Mouse (Mus musculus) neural tube, embryonic 11.5 days (tissue): ENCODE data around the gene Rapsn. TPM values are rescaled to one million over a fixed set of nuclear protein-coding genes. Genes with fewer than 3 reads are reported as not detected.
A peak's percentile ranks its signal among the peaks of the same experiment; 100 is the strongest.

Source experiments
- ATAC-seq: fragments of 200-750 bp; cut with Nextera tagmentation; 2 replicates; pipeline ENCODE4 v1.8.0; 2017; ENCODE audit warnings: moderate number of reproducible peaks, mild to moderate bottlenecking, moderate TSS enrichment, moderate library complexity; ENCODE audit not compliant: insufficient read depth, low FRiP score, low TSS enrichment
- DNase-seq: peaks from one replicate; pipeline ENCODE4 v3.0.0-alpha.2; 2015; ENCODE audit warnings: low spot score
- H3K27ac ChIP-seq: fragments of 300-500 bp; sonication (generic); 2 replicates; pipeline ENCODE4 v1.5.1; 2014; ENCODE audit warnings: low read depth, mild to moderate bottlenecking, low read length
- H3K27me3 ChIP-seq: fragments of 300-500 bp; sonication (generic); 2 replicates; pipeline ENCODE4 v1.6.1; 2014; ENCODE audit warnings: mild to moderate bottlenecking, low read length, mixed read lengths; ENCODE audit not compliant: control insufficient read depth, insufficient read depth
- H3K36me3 ChIP-seq: fragments of 300-500 bp; sonication (generic); 2 replicates; pipeline ENCODE4 v1.6.1; 2014; ENCODE audit warnings: mild to moderate bottlenecking, low read length, moderate library complexity, mixed read lengths; ENCODE audit not compliant: control insufficient read depth, insufficient read depth
- H3K4me1 ChIP-seq: fragments of 300-500 bp; sonication (generic); 2 replicates; pipeline ENCODE4 v1.6.1; 2014; ENCODE audit warnings: low read length, mixed read lengths; ENCODE audit not compliant: control insufficient read depth, insufficient read depth
- H3K4me2 ChIP-seq: fragments of 300-500 bp; sonication (generic); 2 replicates; pipeline ENCODE4 v1.6.1; 2014; ENCODE audit warnings: low read depth, mild to moderate bottlenecking, moderate library complexity
- H3K4me3 ChIP-seq: fragments of 300-500 bp; sonication (generic); 2 replicates; pipeline ENCODE4 v1.5.1; 2014; ENCODE audit warnings: low read depth, low read length
- H3K9ac ChIP-seq: fragments of 300-500 bp; sonication (generic); 2 replicates; pipeline ENCODE4 v1.6.1; 2014; ENCODE audit warnings: mild to moderate bottlenecking, low read length
- H3K9me3 ChIP-seq: fragments of 300-500 bp; sonication (generic); 2 replicates; pipeline ENCODE4 v1.6.1; 2016; ENCODE audit warnings: low read length; ENCODE audit not compliant: control insufficient read depth
- WGBS: fragments of 180-500 bp; shearing (Covaris S2); extraction: QIAGEN DNeasy Blood & Tissue Kit; methylation state at CpG from one replicate; pipeline ENCODE4 v1.1.7; 2014; 5-methylcytosine and 5-hydroxymethylcytosine counted together
- polyA plus RNA-seq: library from polyadenylated mRNA; unstranded; fragments of >200 nt; fragmentation: Nextera tagmentation; extraction: Ambion mirVana; gene quantifications from 2 replicates; pipeline ENCODE4 v1.2.1, GENCODE M21; 2014

The Rapsn gene
- polyA plus RNA-seq, 1 experiment from 2014 or later = 3.7 TPM

DNA sequence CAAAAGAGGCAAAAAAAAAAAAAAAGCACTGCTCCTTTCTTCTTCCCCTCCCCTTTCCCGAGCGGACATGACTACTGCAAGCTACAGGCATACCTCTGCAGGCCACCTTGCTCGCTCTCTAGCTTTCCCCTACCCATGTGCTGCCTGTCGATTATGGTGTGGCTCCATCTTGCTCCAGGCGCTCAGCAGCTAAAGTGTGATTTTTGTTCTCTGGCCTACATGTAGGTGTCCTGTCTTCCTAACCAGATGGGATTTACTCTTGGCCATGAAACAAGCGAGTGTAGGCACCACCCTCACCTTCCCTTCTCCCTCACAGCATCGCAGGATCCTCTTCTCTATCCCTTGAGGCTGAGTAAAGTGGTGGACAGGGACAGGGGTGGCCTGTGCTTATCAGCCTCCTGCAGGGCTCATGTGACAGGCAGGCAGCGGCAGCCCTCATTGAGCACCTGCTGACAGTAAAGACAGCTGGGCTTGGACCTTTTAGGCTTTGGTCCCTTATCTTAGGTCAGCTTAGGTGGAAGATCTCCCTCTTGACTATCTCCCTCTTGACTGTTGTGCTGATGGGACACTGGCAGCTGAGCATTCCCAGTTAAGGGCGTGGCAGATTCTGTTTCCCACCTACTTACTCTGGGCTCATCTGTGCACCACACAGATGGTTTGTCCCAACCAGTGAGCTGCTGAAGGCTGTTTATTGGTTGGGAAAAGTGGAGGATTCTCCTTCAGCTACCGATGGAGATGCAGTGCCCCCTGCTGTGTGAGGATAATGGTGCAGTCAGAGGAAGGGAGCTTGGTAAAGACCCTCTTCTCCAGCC lies 25.3 kb downstream of the Rapsn start:
- no peak overlapping the region for H3K27ac ChIP-seq
- no peaks in the 10 kb centered on the region for H3K27me3 ChIP-seq
- H3K4me1 ChIP-seq = no peaks in the 10 kb centered on the region
- H3K9ac ChIP-seq = no peak overlapping the region
- no peaks in the 10 kb centered on the region for H3K9me3 ChIP-seq
- ATAC-seq (peak; percentile 40; the same call in 1 of the 2 replicates), DNase-seq (peak; percentile 70)
- no peak overlapping the region for H3K4me3 ChIP-seq
- H3K4me2 ChIP-seq = no peak overlapping the region
- 82% methylated on average over 10 of the region's 10 CpGs for WGBS
- H3K36me3 ChIP-seq = peaks cover 37% of the 10 kb centered on the region

DNA sequence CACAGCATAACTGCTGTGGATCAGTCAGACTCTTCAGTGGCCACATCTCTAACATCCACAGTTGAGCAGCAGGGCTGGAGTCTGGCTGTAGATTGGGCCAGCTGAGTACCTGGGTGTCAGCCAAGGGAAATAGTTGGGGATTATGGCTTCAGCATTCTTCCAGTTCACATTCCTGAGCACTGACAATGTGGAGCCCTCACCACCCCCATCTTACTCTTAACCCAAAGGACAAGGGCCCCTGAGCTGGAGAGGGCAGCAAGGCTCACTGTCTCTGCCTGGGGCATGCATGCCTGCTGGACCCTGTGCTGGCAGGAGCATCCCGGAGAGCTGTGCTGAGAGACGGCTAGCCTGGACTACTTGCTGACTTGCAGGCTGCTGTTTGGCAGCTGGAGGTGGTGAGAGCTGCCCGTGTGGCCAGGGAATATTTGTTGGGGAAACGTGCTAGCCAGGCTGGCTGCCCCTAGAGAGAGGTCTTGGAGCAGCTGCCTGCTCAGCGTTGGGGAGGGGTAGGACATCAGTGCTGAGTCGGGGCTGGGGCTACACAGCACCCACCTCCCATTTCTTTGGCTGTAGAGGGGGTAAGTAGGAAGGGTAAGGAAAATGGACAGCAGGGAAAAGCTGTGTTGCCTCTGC lies 26.5 kb downstream of the Rapsn start:
- no peak overlapping the region for H3K9ac ChIP-seq
- no peaks in the 10 kb centered on the region for H3K27me3 ChIP-seq
- no peak overlapping the region for H3K27ac ChIP-seq
- DNase-seq (no peak), ATAC-seq (no peak)
- H3K4me1 ChIP-seq = no peaks in the 10 kb centered on the region
- no peak overlapping the region for H3K4me2 ChIP-seq
- peaks cover 29% of the 10 kb centered on the region for H3K36me3 ChIP-seq
- H3K4me3 ChIP-seq = no peak overlapping the region
- WGBS = 86% methylated on average over 6 of the region's 6 CpGs
- H3K9me3 ChIP-seq = no peaks in the 10 kb centered on the region

DNA sequence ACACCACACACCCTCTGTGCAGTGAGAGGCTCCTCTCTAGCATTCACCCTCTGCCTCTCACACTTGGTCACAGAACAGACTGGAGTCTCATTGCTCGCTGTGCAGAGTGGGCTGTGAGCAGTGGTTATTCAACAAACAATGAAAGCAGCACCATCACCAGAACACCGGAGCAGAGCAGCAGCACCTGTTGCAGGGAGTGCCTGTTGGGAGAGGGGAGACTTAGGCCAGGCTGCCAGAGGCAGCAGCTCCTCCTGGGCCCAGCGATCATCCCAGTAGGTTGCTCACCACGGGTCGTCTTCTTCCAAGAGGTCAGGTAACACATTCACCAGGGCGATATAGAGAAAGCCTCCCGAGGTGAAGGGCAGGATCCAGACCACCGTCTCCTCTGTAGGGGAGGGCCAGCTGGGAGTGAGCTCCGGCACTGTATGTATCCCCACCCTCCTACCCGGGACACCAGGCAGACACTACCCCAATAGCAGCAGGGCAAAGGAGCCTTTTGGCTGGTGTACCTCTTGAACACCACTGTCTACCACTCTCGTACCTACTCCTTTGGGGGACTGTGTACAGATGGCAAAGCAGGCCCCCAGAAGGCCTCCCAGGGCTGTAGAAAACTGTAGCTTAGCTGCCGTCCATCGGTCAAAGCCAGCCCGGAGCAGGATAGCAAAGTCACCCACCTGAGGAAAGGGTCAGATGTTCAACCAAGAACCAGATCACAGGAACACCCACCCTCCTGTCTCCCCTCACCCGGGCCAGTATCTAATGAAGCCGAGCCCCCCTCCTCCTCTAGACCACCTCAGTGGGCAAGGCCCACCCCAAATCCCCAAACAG lies 27.6 kb downstream of the Rapsn start:
- ATAC-seq = no peak
- Histone ChIP-seq H3K36me3 (peaks cover 26% of the 10 kb centered on the region), H3K4me2 (no peak overlapping the region), H3K9me3 (no peaks in the 10 kb centered on the region), H3K4me3 (no peak overlapping the region), H3K9ac (no peak overlapping the region), H3K27me3 (no peaks in the 10 kb centered on the region), H3K27ac (no peak overlapping the region), H3K4me1 (no peaks in the 10 kb centered on the region)
- WGBS = 95% methylated on average over 16 of the region's 16 CpGs
- DNase-seq = no peak

DNA sequence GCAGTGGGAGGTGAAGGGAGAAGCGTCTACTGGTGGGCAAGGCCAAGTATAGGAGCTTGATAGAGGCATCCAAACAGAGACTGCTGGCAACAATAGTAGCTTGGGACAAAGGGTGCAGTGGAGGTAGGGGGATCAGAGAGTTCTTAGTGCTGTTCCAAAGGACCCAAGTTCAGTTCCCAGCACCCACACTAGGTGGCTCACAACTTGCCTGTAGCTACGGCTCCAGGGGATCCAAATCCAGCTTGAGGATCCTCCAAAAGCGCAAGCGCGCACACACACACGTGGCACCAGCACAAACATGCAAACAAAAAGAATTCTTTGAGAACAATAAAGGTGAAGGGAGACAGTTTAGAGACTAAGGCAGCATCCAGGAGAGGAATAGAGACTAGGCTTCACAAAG lies 28.8 kb downstream of the Rapsn start:
- ATAC-seq = no peak
- peaks cover 19% of the 10 kb centered on the region for H3K36me3 ChIP-seq
- no peak for DNase-seq
- H3K9ac ChIP-seq = no peak overlapping the region
- H3K9me3 ChIP-seq = no peaks in the 10 kb centered on the region
- H3K27me3 ChIP-seq = no peaks in the 10 kb centered on the region
- H3K4me1 ChIP-seq = peaks cover 6% of the 10 kb centered on the region
- H3K27ac ChIP-seq = no peak overlapping the region
- no peak overlapping the region for H3K4me2 ChIP-seq
- H3K4me3 ChIP-seq = no peak overlapping the region
- WGBS = 84% methylated on average over 6 of the region's 6 CpGs

DNA sequence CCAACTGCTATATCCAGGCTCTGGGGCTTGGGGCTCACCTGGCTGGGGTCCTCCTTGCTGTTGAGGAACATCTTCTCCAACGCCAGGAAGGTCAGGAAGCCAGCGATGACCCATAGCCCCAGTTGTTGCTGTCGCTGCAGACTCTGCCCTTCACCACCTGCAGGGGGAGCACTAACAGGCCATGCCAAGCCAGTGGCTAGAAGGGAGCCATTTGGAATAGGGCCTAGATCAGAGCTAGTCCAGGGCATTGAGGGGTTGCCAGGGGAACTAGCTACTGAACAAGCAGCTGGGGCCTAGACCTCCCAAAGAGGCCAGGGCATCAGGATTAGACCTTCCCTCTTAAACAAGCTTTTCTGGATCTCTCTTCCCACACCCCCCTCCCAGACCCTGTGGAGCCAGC lies 30.1 kb downstream of the Rapsn start:
- H3K4me2 ChIP-seq = no peak overlapping the region
- H3K9ac ChIP-seq = no peak overlapping the region
- H3K27ac ChIP-seq = no peak overlapping the region
- H3K4me1 ChIP-seq = peaks cover 9% of the 10 kb centered on the region
- H3K36me3 ChIP-seq = peaks cover 19% of the 10 kb centered on the region
- 57% methylated on average over 3 of the region's 3 CpGs for WGBS
- no peak for DNase-seq
- no peaks in the 10 kb centered on the region for H3K27me3 ChIP-seq
- no peaks in the 10 kb centered on the region for H3K9me3 ChIP-seq
- H3K4me3 ChIP-seq = no peak overlapping the region
- no peak for ATAC-seq

DNA sequence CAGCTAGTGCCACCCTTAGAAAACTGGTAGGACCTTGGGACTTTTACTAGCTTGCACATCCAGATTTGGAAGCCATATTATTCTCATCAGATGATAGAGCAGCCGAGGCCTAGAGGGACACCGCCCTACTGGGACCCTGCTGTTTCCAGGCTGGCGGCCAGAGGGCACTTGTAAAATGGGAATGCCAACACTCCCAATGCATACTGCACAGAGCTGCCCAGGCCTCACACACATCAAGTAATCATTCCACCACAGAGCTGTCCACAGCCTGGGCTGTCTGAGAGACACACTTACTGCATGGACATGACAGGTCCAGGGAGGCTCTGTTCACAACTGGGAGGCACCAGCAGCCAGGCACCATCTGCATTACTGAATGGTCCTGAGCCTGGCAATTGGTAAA lies 31.0 kb downstream of the Rapsn start:
- ATAC-seq (no peak), DNase-seq (no peak)
- no peak overlapping the region for H3K9ac ChIP-seq
- peaks cover 15% of the 10 kb centered on the region for H3K4me1 ChIP-seq
- no peak overlapping the region for H3K4me2 ChIP-seq
- no peak overlapping the region for H3K27ac ChIP-seq
- no peak overlapping the region for H3K4me3 ChIP-seq
- peaks cover 17% of the 10 kb centered on the region for H3K36me3 ChIP-seq
- WGBS = 90% methylated on average over 3 of the region's 3 CpGs
- H3K9me3 ChIP-seq = no peaks in the 10 kb centered on the region
- no peaks in the 10 kb centered on the region for H3K27me3 ChIP-seq

DNA sequence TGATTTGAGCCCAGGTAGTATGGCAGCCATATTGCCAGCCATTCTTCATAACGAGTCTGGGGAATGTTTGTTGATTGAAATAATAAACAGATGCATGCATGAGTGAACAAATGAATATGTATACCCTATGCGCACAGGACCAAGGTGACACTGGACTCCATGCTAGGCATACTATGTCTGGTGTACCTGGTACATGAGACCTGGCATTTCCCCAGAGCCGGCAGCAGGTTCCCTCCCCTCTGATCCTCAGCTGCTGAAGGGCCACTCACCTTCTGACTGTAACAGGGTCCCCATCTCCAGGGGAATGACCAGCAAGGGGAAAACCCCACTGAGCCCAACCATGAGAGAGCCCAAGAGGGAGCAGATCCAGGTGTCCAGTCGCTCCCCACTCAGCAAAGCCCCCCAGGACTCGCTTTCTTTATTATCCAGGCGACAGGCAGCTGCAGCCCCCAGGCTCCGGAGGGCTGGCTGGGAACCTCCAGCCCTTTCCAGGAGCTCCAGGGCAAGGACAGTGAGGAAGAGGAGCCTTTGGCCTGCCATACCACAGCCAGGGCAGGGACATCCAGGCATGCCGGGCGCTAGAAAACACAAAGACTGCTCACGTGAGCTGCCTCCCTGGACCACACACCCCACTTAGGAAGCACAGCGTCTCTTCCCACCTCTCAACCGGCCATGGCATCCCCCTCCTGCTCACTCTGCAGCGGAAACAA lies 32.9 kb downstream of the Rapsn start:
- Histone ChIP-seq H3K4me1 (peaks cover 15% of the 10 kb centered on the region), H3K36me3 (peaks cover 5% of the 10 kb centered on the region), H3K27ac (no peak overlapping the region), H3K9ac (no peak overlapping the region), H3K4me2 (peak overlapping the region; percentile 6; the same call in 1 of the 2 replicates), H3K9me3 (no peaks in the 10 kb centered on the region), H3K4me3 (no peak overlapping the region), H3K27me3 (no peaks in the 10 kb centered on the region)
- ATAC-seq (no peak), DNase-seq (no peak)
- 59% methylated on average over 13 of the region's 13 CpGs for WGBS

DNA sequence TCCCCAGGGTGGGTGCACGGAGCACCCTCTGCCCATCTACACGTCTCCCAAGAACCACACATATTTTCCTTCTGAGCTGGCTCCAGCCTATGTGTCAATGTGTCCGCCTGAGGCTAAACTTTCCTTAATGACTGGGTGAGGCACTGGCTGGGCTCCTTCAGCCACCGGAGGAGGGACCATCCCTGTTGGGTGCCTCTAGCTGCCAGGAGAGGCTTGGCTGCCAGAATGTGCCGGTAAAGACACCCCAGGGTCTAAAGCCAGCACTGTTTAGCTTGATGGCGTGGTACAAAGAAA lies 33.4 kb downstream of the Rapsn start:
- H3K9me3 ChIP-seq = no peaks in the 10 kb centered on the region
- H3K4me3 ChIP-seq = no peak overlapping the region
- no peaks in the 10 kb centered on the region for H3K27me3 ChIP-seq
- H3K4me1 ChIP-seq = peaks cover 15% of the 10 kb centered on the region
- 54% methylated on average over 6 of the region's 6 CpGs for WGBS
- H3K36me3 ChIP-seq = peaks cover 1% of the 10 kb centered on the region; the same call in 1 of the 2 replicates
- H3K9ac ChIP-seq = no peak overlapping the region
- ATAC-seq = no peak
- DNase-seq = no peak
- H3K4me2 ChIP-seq = peak overlapping the region; percentile 85
- no peak overlapping the region for H3K27ac ChIP-seq
